Mouse (Mus musculus) CD4-positive, CD25-positive, alpha-beta regulatory T cell, adult 2 months (primary cell): ENCODE results near the gene Gsta3.
A peak's percentile ranks its signal among the peaks of the same experiment; 100 is the strongest.
"Not testable (repeated sequence)": the region's sequence is repeated elsewhere in the genome, so short reads cannot be mapped to it uniquely, and the experiment has no call there.

Experiments
- DNase-seq: peaks from one replicate; pipeline ENCODE4 v3.0.0-alpha.2; 2012; ENCODE audit warnings: low read depth, low spot score

The Gsta3 gene

DNA sequence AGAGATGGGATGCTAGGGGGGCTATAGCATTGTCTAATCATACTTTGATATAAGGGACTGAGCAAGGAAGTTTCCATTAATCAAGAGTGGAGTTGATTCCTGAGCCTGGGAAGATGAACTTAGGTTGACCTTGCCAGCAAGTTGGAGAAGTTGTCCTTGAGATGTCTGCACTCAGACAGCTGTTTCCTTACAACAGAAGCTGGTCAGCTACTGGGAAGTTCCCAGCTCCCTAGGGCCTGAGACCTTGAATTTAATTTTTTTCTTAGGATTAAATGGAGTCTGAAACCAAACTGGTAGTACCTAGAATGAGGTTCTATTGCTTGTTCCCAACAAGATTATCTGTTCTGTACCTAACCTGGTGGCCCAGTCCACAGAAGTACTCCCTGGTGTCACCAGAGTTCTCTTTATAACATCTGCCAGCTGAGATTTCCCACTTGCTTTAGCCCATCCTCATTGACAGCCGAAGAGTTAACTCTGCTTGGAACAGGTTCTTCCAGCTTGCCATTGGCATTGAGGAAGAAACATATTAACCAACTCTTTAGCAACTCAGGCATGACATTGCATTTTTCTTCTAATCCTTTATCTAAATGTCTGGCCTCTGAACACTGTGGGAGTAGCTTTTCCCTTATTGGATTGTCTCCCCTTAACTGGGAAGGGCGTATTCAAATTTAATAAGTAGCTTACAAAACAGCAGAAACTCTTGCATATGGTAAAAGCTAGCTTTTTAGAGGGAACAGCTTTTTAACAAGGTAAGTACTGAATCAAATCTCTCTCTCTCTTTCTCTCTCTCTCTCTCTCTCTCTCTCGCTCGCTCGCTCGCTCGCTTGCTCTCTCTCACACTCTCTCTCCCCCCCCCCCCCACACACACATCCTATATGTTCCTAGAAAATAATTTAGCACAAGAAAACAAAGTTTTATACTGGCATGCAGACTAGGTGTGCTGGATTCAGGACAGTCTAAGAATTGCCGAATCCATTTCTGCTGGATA is at the start of gene Gsta3:
Gene Gsta3, plus strand, starts transcription at position 679 of the 988 bp plus-strand sequence.
- DNase-seq = no peak

DNA sequence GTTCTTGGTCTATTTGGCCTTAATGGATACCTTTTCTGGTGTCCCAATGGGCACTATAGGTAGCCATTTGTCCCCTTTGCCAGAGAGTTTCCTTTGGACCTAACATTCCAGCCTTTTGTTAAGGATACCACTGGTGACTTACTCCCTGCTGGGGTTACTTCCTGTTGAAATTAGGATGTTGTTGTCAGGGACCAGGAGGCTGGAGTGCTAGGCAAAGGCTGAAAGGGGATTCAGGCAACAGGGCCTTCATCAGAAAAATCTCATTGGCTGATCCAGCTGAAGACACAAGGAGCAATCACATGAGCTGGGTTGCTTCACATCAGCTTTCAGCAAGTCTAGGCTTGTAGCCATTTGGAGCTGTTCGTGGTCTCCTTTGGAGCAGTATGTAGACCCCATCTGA is 34.1 kb upstream of the Gsta3 start:
- no peak for DNase-seq

DNA sequence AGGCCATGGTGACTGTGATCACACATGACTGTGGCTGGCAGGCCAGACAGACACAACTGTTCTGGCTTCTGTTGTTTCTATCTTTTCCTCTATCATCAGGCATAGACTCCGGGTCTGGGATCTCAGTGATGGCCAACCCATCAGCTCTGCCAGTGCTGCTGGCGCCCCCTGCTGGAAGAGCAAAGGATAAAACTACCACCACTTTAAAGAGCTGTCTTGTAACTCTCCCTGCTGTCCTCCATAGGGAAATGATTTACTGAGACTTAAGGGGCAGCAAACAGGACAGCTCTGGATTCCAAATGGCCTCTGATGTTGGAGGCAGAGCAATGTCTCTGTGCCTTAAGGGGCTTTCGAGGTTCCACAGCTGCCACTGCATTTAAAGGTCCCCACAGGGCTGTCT is 26.9 kb upstream of the Gsta3 start:
- DNase-seq = not testable (repeated sequence)

DNA sequence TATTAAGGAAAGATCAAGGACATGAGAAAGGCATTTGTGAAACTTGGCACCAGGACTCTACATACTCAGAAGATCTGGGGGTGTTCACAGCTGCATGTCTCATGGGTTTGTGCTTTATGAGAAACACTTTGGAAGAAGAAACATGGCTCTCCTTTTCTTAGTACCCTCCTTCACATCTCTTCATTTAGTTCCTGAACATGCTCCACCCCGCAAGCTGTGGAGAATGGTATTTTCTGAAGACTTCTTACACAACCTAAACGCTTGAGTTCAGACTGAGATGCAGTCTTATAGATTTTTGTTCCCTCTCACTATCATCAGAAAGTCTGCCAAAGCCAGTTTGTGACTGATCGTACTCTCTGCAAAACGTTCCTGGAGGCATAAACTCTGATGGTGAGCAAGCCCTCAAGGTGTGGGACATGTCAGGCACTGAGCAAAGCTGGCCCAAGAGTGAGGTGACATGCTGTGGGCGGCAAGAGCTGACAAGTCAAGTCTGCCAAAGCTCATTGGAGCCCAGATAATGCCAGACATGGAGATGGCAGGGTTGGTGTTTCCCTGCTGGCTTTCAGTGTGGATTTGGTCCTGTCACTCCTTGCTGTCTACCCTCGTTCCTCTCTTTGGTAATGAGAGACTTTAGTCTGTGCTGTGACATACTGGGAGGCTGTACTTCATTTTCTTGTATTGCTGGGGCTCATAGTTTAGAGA is 26.2 kb upstream of the Gsta3 start:
- not testable (repeated sequence) for DNase-seq

DNA sequence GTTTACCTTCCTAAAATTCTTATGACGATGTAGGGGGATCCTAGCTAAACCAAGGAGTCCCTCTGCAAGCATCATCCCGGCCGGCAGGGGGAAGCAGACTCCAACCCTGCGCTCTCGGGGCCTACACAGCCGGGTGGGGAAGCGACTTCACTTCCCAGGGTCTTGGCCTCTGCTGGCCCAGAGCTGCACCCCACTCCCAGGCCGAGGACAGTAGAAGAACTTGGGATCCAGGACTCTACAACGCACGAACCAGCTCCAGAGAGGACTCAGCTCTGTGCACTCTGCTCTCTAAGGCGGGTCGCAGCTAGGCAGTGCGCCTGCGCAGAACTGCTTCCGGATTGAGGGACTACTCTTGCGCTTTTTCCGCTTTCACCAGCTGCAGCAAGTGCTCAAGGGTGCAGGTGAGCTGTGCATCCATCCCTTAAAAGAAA is 21.9 kb upstream of the Gsta3 start, which contains the start of gene Tmem14a:
Gene Tmem14a, plus strand, starts transcription at position 87 of the 431 bp plus-strand sequence.
- peak; percentile 95 for DNase-seq

DNA sequence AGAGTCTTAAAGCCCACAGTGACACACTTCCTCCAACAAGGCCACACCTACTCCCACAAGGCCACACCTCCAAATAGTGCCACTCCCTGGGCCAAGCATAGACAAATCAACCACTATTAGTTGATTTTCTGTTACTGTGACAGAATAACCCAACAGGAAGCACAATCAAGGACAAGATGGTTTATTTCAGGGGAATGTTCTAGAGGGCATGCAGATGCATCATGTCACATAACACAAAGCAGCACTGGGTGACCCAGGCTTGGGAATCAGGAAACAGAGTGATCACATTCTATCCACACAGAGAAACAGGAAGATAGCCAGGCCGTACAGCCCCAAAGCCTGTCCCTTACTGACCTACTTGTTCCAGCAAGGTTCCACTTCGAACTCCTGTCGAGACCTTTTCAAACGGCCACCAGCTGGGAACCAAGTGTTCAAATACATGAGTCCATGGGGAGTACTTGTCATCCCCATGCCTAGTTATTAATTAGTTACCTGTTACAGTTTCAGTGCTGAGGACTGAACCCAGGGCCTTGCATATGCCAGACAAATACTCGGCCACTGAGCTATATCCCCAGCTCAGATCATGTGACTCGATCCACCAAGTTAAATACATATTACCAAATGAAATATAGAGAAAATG is 12.5 kb upstream of the Gsta3 start:
- DNase-seq = no peak

DNA sequence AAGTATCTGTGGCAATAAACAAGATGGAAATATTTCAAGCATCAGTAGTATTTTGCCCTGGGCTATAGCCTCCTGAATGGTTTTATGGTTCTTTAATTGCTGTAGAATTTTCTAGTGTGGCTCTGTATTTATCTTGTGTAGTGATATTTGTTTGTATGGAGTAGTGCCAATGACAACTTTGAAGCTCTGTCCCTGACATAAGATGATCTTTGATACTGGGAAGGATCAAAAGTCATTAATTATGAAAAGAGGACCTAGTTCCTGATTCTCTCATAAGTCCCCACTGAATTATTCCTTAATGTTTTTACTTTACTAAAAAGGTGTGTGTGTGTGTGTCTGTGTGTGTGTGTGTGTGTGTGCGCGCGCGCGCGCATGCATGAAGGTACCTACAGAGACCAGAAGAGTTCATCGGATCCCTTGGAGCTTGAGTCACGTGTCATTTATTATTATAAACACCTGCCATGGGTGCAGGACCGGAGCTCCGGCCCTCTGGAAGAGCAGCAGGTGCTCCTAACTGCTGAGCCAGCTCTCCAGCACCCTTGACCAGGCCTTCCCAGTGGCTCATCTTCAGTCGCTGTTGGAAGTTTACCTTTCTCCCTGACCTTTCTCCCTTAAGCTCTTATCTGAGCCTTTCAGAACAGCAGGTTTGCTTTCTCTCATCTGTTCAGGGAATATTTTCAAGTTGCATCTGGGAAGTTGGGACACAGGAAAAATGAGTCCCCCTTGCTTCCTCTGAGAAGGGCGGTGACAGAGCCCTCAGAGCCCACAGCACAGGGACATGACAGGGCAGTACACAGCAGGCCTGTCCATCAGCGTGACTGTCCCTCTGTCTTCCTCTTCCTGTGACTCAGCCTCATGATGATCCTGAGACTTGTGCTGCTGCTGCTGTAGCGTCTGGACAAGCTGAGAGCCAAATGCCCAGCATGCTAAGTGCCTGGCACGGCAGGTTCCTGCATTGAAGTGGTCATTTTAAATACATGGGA is 11.4 kb upstream of the Gsta3 start:
- not testable (repeated sequence) for DNase-seq

DNA sequence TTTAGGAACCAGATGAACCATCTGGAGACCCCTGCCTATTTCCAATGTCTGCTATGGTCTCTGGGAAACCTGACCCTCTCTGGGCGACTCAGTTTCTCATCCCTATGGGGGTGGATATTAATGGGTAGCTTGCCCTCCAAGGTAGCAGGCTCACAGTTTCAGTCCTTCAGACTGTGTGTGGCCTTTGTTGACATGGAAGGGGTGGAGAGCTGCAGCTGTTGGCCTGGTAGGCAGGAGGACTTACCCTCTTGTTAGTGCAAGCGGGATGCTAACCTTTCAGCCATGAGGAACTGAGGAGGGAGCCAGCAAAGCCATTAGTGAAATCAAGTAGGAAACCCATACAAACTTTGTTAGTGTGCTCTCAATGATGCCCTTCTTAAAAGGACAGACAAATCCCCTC is 10.0 kb upstream of the Gsta3 start:
- no peak for DNase-seq

DNA sequence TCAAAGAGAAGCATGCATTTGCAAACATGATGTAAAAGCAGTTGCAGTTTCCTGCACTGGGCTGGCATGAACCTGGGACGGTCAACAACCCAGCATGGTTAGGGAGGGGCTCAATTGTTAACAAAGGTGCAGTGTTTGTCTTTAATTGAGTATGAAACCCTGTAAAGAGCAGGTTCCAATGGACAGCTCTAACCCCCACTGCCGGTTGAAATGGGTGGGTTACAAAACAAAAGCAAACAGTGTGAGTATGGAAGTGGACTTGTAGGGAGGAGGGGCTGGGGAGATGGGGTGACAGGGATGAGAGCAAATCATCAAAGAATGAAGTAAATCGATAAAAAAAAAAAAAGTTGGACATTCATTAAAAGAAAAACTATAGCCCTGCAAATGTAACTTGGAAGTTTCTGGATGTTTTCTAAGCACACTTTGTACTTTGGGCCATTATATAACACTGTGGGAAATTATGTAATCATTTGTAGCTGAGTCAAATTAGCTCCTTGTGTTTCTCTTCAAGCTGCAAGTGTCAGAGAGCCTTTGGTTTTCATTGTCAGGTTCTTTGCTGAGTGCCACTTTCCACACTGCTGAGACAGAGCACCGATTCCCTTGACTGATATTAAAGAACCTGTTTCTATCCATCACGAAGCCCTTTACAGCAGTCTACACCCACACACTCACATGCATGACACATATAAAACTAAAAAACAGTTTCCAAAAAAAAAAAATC is 8.5 kb upstream of the Gsta3 start:
- DNase-seq = no peak

DNA sequence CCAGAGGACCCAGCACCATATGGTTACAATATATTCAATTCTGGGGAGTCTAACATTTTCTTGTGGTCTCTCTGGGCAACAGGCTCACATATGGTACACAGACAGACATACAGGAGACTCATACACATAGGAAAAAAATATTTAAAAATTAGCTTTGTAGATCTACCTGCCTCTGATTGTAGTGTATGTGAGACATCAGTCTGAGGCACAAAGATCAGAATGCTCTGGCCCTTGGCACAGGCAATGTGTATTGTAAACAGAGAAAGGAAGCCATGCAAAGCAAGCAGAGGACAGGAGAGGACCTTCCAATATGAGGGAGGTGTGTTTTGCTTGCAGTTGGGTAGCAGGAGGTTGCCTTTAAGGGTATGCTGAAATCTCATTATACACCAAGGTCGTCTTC is 7.9 kb upstream of the Gsta3 start:
- DNase-seq = no peak

DNA sequence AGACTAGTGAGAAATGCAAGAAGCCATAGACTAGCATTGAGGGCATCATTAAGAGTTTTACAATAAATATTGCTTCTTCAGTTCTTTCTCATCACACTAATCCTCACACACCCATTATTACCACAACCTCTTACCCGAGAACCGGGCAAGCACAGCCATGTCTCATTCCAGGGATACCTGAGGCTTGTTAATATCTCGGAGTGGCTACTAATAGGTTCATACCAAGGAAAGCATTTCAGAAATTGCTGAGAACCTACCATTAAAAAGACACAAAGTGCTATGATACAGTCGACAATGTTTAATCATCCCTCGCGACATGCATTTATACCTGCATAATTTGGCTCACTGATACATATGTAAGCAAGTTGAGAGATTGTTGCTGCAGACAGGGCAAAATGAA is 5.0 kb upstream of the Gsta3 start:
- DNase-seq = no peak

DNA sequence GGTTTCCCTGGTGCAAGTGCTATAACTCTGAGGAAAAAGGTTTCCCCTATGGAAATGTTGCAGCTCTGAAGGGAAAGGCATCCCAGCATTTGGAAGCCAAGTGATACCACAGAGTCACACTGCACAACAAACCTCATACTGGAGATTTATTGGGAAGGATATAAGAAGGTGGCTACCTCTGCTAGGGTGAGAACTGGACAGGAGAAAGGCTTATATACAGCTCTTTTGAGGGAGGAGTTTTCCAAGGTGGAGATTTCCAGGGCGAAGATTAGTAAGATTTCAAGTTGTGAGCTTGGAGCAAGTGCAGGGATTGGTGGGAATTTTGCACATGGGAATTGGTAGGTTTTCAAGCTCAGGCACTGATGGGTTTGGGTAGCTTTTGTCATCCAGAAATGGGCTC is 707 bp downstream of the Gsta3 start:
- no peak for DNase-seq

DNA sequence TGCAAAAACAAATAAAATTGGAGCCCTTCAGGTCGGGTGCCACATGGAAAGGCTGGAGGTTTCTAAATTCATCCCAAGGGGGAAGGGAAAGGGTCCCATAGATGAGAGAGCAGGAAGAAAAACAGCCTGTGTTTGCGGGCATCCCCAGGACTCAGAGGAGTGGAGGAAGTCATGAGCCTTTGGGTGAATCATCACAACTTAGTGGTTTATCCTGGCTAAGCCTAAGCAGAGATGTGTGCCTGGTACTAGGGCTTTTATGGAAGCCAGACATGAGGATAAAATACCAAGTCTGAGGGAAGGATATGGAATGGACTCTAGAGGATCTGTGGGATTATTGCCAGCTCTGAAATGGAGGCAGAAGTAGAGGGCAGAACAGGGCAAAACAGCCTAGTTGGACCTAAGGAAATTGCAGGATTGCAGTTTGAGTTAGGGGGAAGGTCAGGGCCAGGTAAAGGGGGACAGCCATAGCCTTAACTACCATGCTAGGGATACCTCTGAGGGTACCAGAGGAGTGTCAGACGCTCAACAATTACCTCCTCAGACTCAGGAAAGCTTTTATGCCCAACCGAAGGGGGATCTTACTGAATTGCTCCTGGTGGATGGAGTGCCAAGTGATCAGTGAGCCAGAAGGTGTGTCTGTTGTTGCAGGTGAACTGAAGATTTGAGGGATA is 4.0 kb downstream of the Gsta3 start:
- DNase-seq = no peak

DNA sequence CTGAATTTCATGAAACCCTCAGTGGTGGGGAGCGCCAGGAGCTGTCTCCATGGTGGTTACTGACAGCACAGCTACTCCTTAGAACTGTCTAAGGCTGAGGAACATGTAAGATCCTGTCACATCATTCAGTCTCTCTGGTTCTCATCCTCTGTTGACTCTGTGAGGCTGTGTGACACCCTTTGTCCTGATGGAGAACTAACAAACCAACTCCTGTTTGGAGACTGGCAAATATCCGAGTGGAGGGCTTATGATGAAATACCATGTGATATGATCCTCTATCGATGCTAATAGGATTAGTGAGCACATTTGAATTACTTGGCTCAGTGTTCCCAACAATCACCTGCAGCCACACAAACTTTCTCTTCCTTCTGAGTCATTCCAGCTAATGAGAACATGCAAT is 5.7 kb downstream of the Gsta3 start:
- DNase-seq = no peak

DNA sequence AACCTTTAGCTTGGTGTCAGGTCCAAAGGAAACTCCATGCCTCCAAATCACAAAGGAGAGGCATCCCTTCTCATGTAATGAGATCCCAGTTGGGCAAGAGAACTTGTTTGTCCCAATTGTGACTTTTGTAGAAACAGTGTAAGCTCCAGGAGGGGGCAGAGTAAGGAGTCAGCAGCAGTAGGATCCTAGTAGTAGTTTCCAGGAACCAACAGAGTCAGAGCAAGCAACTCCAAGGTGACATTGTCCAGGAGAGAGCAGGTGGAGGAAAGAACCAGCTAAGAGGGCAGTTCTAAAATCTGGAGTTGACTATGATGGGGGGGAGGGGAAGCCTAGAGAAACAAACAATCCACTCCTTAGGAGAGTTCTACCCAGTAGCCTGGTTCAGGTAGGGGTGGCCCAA is 7.5 kb downstream of the Gsta3 start:
- DNase-seq = no peak

DNA sequence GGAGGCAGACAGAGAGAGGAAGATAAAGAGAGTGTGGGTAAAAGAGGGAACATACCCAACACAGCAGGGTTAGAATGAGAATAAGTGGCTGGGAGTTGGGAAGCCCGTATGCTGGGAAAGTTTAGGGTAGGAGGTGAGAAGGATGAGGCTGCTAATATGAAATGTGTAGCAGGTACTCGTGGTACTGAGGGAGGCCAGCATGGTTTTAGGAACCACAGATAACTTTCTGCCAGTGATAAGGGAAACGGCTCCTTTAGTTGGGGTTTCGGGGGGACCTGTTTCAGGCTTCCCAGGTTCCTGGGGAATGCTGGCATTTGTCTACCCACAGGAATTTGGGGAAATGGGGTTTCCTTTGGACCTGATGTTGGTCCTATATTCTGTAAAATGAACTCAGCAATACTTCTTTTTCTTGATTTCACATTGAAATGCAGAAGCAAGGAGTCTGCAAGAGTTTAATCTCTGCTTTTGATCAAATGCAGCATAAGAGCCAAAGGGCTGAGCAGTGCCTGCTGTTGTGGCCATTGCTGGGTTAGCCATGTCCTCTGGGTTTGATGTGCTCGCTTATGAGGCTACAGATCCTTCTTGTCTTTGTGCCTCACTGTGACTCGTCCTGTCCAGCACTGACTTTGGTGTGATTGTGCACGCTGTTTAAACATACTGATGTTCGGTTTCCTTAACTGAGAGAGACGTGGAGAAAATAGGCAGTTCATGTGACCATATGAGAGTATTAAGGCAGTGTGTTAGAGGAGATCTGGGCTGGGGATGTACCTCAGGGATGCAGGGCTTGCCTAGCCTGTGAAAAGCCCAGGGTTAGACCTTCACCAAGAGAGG is 8.4 kb downstream of the Gsta3 start:
- no peak for DNase-seq

DNA sequence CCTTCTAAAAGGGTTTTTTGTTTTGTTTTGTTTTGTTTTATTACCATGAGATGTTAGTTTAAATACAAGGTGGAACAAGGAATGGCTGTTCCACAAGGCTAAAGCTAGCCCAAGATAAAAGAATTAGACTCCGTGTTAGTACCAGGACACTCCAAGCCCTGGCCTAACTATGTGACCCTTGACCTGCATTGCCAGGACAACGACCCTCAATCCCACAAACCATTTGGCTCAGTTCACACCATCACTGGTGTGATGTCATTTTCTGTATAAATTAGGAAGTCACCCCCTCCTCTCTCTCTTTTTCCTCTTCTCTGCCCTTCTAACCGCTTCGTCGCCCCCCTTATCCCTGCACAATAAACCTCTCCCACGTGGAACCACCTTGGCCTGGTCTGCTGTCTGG is 11.3 kb downstream of the Gsta3 start:
- DNase-seq = no peak

DNA sequence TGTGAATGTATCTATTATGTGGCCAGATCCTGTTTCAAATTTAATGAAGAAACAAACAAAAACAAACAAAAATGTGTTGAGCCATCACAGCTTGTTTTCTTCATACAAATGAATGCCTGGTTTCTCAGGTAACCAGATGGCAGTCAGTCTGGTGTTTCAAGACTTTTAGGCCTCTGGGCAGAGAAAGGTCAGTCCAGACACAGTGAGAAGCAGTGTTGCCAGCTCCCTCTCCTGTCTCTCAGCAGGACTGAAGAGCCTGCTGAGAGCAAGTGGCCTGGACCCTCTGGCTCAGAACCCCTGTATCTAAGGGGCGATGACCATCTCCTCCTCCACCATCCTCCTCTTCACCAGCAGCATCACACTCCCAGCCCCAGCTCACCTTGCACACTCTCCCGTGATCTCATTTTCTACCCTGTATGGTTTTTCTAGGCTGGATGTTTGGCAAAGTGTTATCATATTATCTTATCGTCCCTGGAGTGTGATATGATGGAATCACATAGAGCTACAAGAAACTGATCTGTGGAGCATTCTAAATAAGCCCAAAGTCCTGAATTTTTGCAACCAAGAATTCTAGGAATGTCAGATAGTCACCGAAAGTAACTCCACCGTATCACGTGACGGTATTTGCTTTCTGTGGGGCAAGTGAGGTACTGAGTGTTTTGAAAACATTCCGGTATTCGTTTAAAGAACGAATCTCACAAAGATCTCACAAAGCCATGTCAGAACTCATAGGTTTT is 12.3 kb downstream of the Gsta3 start:
- DNase-seq = no peak
